21 mouse cellular contexts compared by ENCODE assay signal in genomic region chr13:73252022-73252421, GRCm38 (mm10). TPM values are rescaled to one million over a fixed set of nuclear protein-coding genes. Genes with fewer than 3 reads are reported as not detected.
DNase-seq lines count a peak whose midpoint lies in the region; ATAC-seq and TF ChIP-seq lines count a peak whose summit lies in the region.
"Had no signal": no experiment of that assay in that cellular context is flagged by ENCODE, and none has a peak within 500 bp of the region (broad histone marks: within the 10 kb centered on the region; RNA-seq: fewer than 3 reads in every experiment).

No protein-coding gene starts in this region.

- TF ChIP-seq POLR2A in thymus, adult 2 months (IDR thresholded peaks at IDR 0.05; ENCODE audit: control insufficient read depth, extremely low read depth, insufficient read depth, low read length, poor library complexity), result no peak

- peak; percentile 39 for TF ChIP-seq CTCF in hindbrain, postnatal 0 days (IDR thresholded peaks at IDR 0.05; ENCODE audit: low read depth)
- peak; percentile 47 for TF ChIP-seq CTCF in lung, postnatal 0 days (IDR thresholded peaks at IDR 0.05)
- TF ChIP-seq CTCF in thymus, adult 2 months (IDR thresholded peaks at IDR 0.05; ENCODE audit: borderline replicate concordance, control insufficient read depth, extremely low read depth, insufficient read depth, low read length, poor library complexity), result no peak

- H3K9ac ChIP-seq in hindbrain, postnatal 0 days (replicated peaks; ENCODE audit: low read length), result no peak overlapping the region
- H3K9ac ChIP-seq in lung, postnatal 0 days (replicated peaks; ENCODE audit: low read depth), result no peak overlapping the region
- H3K9ac ChIP-seq: embryonic facial prominence, embryonic 15.5 days; forebrain, embryonic 12.5 days; hindbrain, embryonic 14.5 days; limb, embryonic 15.5 days had no signal

- no peaks in the 10 kb centered on the region; the same call in 1 of the 2 replicates for H3K27me3 ChIP-seq in hindbrain, postnatal 0 days (ENCODE audit: insufficient read depth, low read length)
- peaks cover 45% of the 10 kb centered on the region for H3K27me3 ChIP-seq in hindbrain, embryonic 10.5 days (ENCODE audit: insufficient read depth, poor library complexity, severe bottlenecking)
- H3K27me3 ChIP-seq in lung, postnatal 0 days (replicated peaks; ENCODE audit: insufficient read depth, low read length), result 0 out of 2 replicates have a peak, but pooled peaks cover 2% of the 10 kb centered on the region
- no peaks in the 10 kb centered on the region for H3K27me3 ChIP-seq in thymus, adult 2 months (ENCODE audit: control insufficient read depth, insufficient read depth, low read length)

- no peak overlapping the region for H3K27ac ChIP-seq in hindbrain, postnatal 0 days
- H3K27ac ChIP-seq in hindbrain, embryonic 10.5 days, result no peak overlapping the region
- no peak overlapping the region for H3K27ac ChIP-seq in lung, postnatal 0 days (ENCODE audit: low read length)
- H3K27ac ChIP-seq in thymus, adult 2 months (ENCODE audit: control insufficient read depth, insufficient read depth, low read length), result no peak overlapping the region
- H3K27ac ChIP-seq: embryonic facial prominence, embryonic 15.5 days; forebrain, embryonic 12.5 days; hindbrain, embryonic 14.5 days; limb, embryonic 15.5 days had no signal

- H3K36me3 ChIP-seq in hindbrain, postnatal 0 days (ENCODE audit: insufficient read depth, low read length), result no peaks in the 10 kb centered on the region
- no peaks in the 10 kb centered on the region for H3K36me3 ChIP-seq in hindbrain, embryonic 10.5 days
- no peaks in the 10 kb centered on the region for H3K36me3 ChIP-seq in lung, postnatal 0 days (ENCODE audit: insufficient read depth, low read length)
- no peaks in the 10 kb centered on the region for H3K36me3 ChIP-seq in thymus, adult 2 months (ENCODE audit: control insufficient read depth, insufficient read depth, low read length)
- H3K36me3 ChIP-seq: embryonic facial prominence, embryonic 15.5 days; forebrain, embryonic 12.5 days; limb, embryonic 15.5 days had no signal

- no peaks in the 10 kb centered on the region for H3K4me1 ChIP-seq in hindbrain, postnatal 0 days (ENCODE audit: insufficient read depth, low read length)
- no peaks in the 10 kb centered on the region for H3K4me1 ChIP-seq in hindbrain, embryonic 10.5 days (replicated peaks)
- H3K4me1 ChIP-seq in lung, postnatal 0 days (ENCODE audit: insufficient read depth, low read depth, low read length), result no peaks in the 10 kb centered on the region
- H3K4me1 ChIP-seq in thymus, adult 2 months (replicated peaks; ENCODE audit: control insufficient read depth, insufficient read depth, low read length), result no peaks in the 10 kb centered on the region
- H3K4me1 ChIP-seq: embryonic facial prominence, embryonic 15.5 days; forebrain, embryonic 12.5 days; limb, embryonic 15.5 days had no signal

- no peaks in the 10 kb centered on the region for H3K9me3 ChIP-seq in hindbrain, postnatal 0 days (ENCODE audit: low read length)
- no peaks in the 10 kb centered on the region for H3K9me3 ChIP-seq in hindbrain, embryonic 10.5 days
- no peaks in the 10 kb centered on the region for H3K9me3 ChIP-seq in lung, postnatal 0 days (ENCODE audit: low read length)
- H3K9me3 ChIP-seq: embryonic facial prominence, embryonic 15.5 days; forebrain, embryonic 12.5 days; limb, embryonic 15.5 days had no signal

- DNase-seq in hindbrain, postnatal 0 days (ENCODE audit: low spot score), result no peak
- no peak for DNase-seq in hindbrain, embryonic 10.5 days (ENCODE audit: low spot score)
- no peak for DNase-seq in lung, postnatal 0 days (ENCODE audit: low spot score)
- no peak for DNase-seq in lung, postnatal 36 days
- DNase-seq in ZHBTc4 (ENCODE audit: low read depth, low spot score), result peak; percentile 69
- DNase-seq in adrenal gland, postnatal 36 days, result no peak
- DNase-seq in thymus, adult 2 months, result no peak
- DNase-seq: adrenal gland, postnatal 25 days; cerebellum, adult 8-10 months; layer of hippocampus, postnatal 36 days; lung, postnatal 10 days; right cerebral cortex, adult 18-20 months had no signal

- no peak overlapping the region for H3K4me2 ChIP-seq in hindbrain, postnatal 0 days (ENCODE audit: low read depth, low read length)
- no peak overlapping the region for H3K4me2 ChIP-seq in lung, postnatal 0 days (replicated peaks; ENCODE audit: low read depth, low read length)
- H3K4me2 ChIP-seq: embryonic facial prominence, embryonic 15.5 days; forebrain, embryonic 12.5 days; hindbrain, embryonic 14.5 days; limb, embryonic 15.5 days had no signal

- no peak for ATAC-seq in hindbrain, postnatal 0 days
- ATAC-seq in lung, postnatal 0 days, result no peak
- ATAC-seq: CD4-positive, CD25-positive, alpha-beta regulatory T cell, adult 4 months had no signal

- no peak overlapping the region for H3K4me3 ChIP-seq in hindbrain, postnatal 0 days (ENCODE audit: low read length)
- H3K4me3 ChIP-seq in hindbrain, embryonic 10.5 days, result no peak overlapping the region
- H3K4me3 ChIP-seq in lung, postnatal 0 days (ENCODE audit: low read depth, low read length), result no peak overlapping the region
- no peak overlapping the region for H3K4me3 ChIP-seq in thymus, adult 2 months (ENCODE audit: control insufficient read depth, insufficient read depth, low read length)
- H3K4me3 ChIP-seq: embryonic facial prominence, embryonic 15.5 days; forebrain, embryonic 12.5 days; limb, embryonic 15.5 days had no signal

- TF ChIP-seq EP300 in lung, postnatal 0 days (IDR thresholded peaks at IDR 0.05), result no peak

- 63% methylated on average over 5 of the region's 5 CpGs for WGBS in hindbrain, postnatal 0 days
- 58% methylated on average over 5 of the region's 5 CpGs for WGBS in hindbrain, embryonic 10.5 days
- WGBS in lung, postnatal 0 days, result 49% methylated on average over 5 of the region's 5 CpGs
- 67% methylated on average over 5 of the region's 5 CpGs for WGBS in thymus, adult 2 months

RNA-seq across cellular contexts. Expression of gene Irx4, which starts 8.3 kb away (rescaled TPM):
- 4.6 and 5.1 TPM in 2 replicates for total RNA-seq in hindbrain, postnatal 0 days (2014; rRNA removed)
- 3.1 and 3.8 TPM in 2 replicates for polyA plus RNA-seq in hindbrain, postnatal 0 days (2015; fragmentation: Nextera tagmentation; extraction: Ambion mirVana)
- 5.4 and 8.0 TPM in 2 replicates for polyA plus RNA-seq in hindbrain, embryonic 10.5 days (2016; fragmentation: Nextera tagmentation; extraction: Ambion mirVana)
- polyA plus RNA-seq in lung, postnatal 0 days (2015; fragmentation: Nextera tagmentation; extraction: Ambion mirVana), result not detected in 2 replicates
- not detected for total RNA-seq in adrenal gland, postnatal 36 days (2021)
- polyA plus RNA-seq in thymus, adult 2 months (2012; rRNA removed), result 0.41 and 1.5 TPM in 2 replicates
- total RNA-seq: adrenal gland, postnatal 25 days; layer of hippocampus, postnatal 36 days; left cerebral cortex, postnatal 25 days; megakaryocyte-erythroid progenitor cell, adult 5-6 weeks had no signal
- polyA plus RNA-seq: CD4-positive, CD25-positive, alpha-beta regulatory T cell, adult 4 months; gonadal fat pad, adult 2 months; stomach, embryonic 14.5 days had no signal
